Mouse (Mus musculus) cortical plate, adult 2 months (tissue): ENCODE data around the gene Insm1.

Experiments
- CTCF ChIP-seq: fragments of 200-500 bp; IDR thresholded peaks from 2 replicates; pipeline ENCODE4 v1.5.1; 2011; ENCODE audit warnings: mild to moderate bottlenecking, control low read depth, low read length; ENCODE audit not compliant: insufficient read depth; ENCODE audit errors: extremely low read depth
- POLR2A ChIP-seq: fragments of 200-500 bp; IDR thresholded peaks from 2 replicates; pipeline ENCODE4 v1.6.1; 2011; ENCODE audit warnings: mild to moderate bottlenecking, low read length, control low read depth; ENCODE audit not compliant: insufficient read depth; ENCODE audit errors: extremely low read depth

DNA sequence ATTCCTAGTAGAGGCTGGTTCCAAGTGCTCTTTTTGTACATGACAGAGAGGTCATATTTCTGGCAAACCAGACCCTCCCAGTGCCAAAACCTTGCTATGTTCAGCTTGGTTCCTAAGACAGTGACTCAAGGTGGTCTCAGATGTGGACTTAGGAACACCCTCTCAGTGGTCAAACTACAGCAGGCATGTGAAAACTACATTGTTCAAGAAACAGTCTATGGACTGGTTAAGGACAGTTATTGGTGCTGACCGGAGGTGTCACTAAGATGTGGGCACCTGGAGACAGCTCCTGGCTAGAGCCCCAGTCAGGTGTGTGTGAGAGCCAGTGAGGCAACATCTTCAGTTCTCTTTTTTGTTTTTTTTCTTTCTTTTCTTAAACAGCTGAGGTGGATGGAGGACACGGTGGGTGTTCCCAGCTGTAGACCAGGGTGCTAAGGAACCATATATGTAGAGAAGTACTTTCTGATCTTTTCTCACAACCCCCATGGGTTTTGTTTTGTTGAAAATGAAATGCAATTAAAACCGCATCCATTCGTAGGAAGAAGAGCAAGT is 17.6 kb downstream of the Insm1 start:
- TF ChIP-seq POLR2A (no peak), CTCF (no peak)
